Mouse (Mus musculus) bone marrow, adult 2 months (tissue): ENCODE results near the gene Cdh5.

Source experiments
- CTCF ChIP-seq: fragments of 200-500 bp; IDR thresholded peaks from 2 replicates; pipeline ENCODE4 v1.5.1; 2011; ENCODE audit warnings: low read length, control low read depth; ENCODE audit not compliant: control insufficient read depth, insufficient read depth
- POLR2A ChIP-seq: fragments of 200-500 bp; IDR thresholded peaks from 2 replicates; pipeline ENCODE4 v1.6.1; 2011; ENCODE audit warnings: low read depth, mild to moderate bottlenecking, control low read depth, low read length, borderline replicate concordance; ENCODE audit not compliant: control insufficient read depth

GRCm38 (mm10) chr8:104110498-104111134, 9.2 kb downstream of the Cdh5 start:
- TF ChIP-seq CTCF (no peak), POLR2A (no peak)
